Mouse (Mus musculus): Measurements from ENCODE around the gene Otub2.

DNA sequence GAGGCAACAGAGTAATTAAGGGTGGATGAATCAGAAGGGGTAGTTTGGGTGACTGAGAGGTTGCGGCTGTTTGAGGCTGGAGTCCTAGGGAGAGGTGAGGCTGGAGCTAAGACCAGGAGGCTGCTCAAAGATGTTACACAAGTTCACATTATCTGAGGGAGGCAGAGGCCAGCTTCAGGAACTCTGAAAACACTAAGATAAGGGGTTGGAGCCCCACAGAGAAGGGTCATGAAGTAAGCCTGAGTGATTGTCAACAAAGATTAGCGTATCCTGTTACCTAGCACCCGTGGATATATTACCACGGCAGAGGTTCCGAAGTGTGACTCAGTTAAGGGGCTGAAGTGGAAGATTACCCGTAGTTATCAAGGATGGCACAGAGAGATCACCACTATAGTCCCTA, 5.0 kb downstream of the Otub2 start:
- TF ChIP-seq CTCF (IDR thresholded peaks at IDR 0.05; ENCODE audit: low read depth, low read length) (no peak), POLR2AphosphoS5 (IDR thresholded peaks at IDR 0.05; ENCODE audit: insufficient replicate concordance, low read depth, low read length) (no peak), GATA1 (IDR thresholded peaks at IDR 0.05; ENCODE audit: borderline replicate concordance, low read length) (no peak), TAL1 (conservative IDR thresholded peaks at IDR 0.05; ENCODE audit: low read depth, low read length) (peak; percentile 99), GATA2 (IDR thresholded peaks at IDR 0.05; ENCODE audit: borderline replicate concordance, low read depth, low read length) (peak; percentile 46; the same call in 1 of the 2 replicates)

Data from G1E (cell line).